Mouse (Mus musculus): ENCODE results near the gene Chchd3.

DNA sequence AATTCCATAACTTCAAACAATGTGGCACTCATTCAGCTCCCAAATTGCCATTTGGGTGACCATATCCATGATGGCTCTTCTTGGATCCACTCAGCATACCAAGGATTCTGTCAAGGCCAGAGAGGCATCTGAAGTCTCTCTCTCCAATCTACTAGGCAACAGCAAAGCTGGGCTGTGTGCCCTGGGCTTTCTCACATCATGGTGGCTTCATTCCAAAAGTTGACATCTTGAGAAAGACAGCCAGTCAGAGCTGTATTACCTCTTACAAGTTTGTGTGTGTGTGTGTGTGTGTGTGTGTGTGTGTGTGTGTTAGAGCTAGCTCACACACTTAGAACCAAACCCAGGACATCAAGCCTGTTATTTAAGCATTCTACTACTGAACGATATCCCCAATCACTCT is 20.1 kb upstream of the Chchd3 start:
- TF ChIP-seq POLR2A (IDR thresholded peaks at IDR 0.05; ENCODE audit: control insufficient read depth in 1 of 2, insufficient read depth in 1 of 2, low read depth in 1 of 2, low read length in 2 of 2, poor library complexity in 1 of 2) = no peak
- no peak for TF ChIP-seq EP300 (IDR thresholded peaks at IDR 0.05; ENCODE audit: low read depth in 1 of 2, low read length in 2 of 2)
- no peak for TF ChIP-seq POLR2AphosphoS2 (IDR thresholded peaks at IDR 0.05; ENCODE audit: low read length)
- TF ChIP-seq CTCF (IDR thresholded peaks at IDR 0.05 in 2 of 3, conservative IDR thresholded peaks at IDR 0.05 in 1 of 3; ENCODE audit: control insufficient read depth in 1 of 3, insufficient read depth in 1 of 3, low read depth in 2 of 3, low read length in 3 of 3, poor library complexity in 1 of 3, severe bottlenecking in 1 of 3) = no peak
- no peak for TF ChIP-seq UBTF (IDR thresholded peaks at IDR 0.05; ENCODE audit: borderline replicate concordance, insufficient read depth, low read depth, low read length)
- no peak for TF ChIP-seq SMC3 (IDR thresholded peaks at IDR 0.05; ENCODE audit: low read depth, low read length)
- no peak for TF ChIP-seq TCF12 (IDR thresholded peaks at IDR 0.05; ENCODE audit: low read depth, low read length)
- no peak for TF ChIP-seq CHD1 (IDR thresholded peaks at IDR 0.05; ENCODE audit: low read depth, low read length)
